In genomic region chr17:81062349-81062871, GRCm38 (mm10) we compare ENCODE assay signal across 13 mouse cellular contexts. TPM values are rescaled to one million over a fixed set of nuclear protein-coding genes. Genes with fewer than 3 reads are reported as not detected.
DNase-seq lines count a peak whose midpoint lies in the region; ATAC-seq and TF ChIP-seq lines count a peak whose summit lies in the region.
"Had no signal": no experiment of that assay in that cellular context is flagged by ENCODE, and none has a peak within 500 bp of the region (broad histone marks: within the 10 kb centered on the region; RNA-seq: fewer than 3 reads in every experiment).

No protein-coding gene starts in this region.

- no peak overlapping the region for H3K27ac ChIP-seq in midbrain, embryonic 11.5 days (ENCODE audit: low read depth, low read length)
- H3K27ac ChIP-seq: embryonic facial prominence, embryonic 12.5 days; hindbrain, embryonic 10.5 days; midbrain, embryonic 12.5 days had no signal

- H3K4me2 ChIP-seq in midbrain, embryonic 11.5 days: no peak overlapping the region
- H3K4me2 ChIP-seq: embryonic facial prominence, embryonic 12.5 days; midbrain, embryonic 12.5 days had no signal

- no peak overlapping the region for H3K9ac ChIP-seq in midbrain, embryonic 11.5 days (ENCODE audit: low read length)
- H3K9ac ChIP-seq: embryonic facial prominence, embryonic 12.5 days; midbrain, embryonic 12.5 days had no signal

- H3K4me3 ChIP-seq in lung, adult 2 months (replicated peaks; ENCODE audit: extremely low read depth, low read depth, low read length): no peak overlapping the region
- H3K4me3 ChIP-seq in midbrain, embryonic 11.5 days (ENCODE audit: low read depth, low read length): no peak overlapping the region
- H3K4me3 ChIP-seq: embryonic facial prominence, embryonic 12.5 days; hindbrain, embryonic 10.5 days; midbrain, embryonic 12.5 days had no signal

- H3K9me3 ChIP-seq in midbrain, embryonic 11.5 days (ENCODE audit: control insufficient read depth, low read length): no peaks in the 10 kb centered on the region; the same call in 1 of the 2 replicates
- H3K9me3 ChIP-seq: embryonic facial prominence, embryonic 12.5 days; midbrain, embryonic 12.5 days had no signal

- no peaks in the 10 kb centered on the region for H3K36me3 ChIP-seq in midbrain, embryonic 11.5 days (ENCODE audit: control insufficient read depth, insufficient read depth, low read length)
- H3K36me3 ChIP-seq: embryonic facial prominence, embryonic 12.5 days had no signal

- no peak for TF ChIP-seq CTCF in lung, adult 2 months (IDR thresholded peaks at IDR 0.05; ENCODE audit: insufficient read depth, low read length)

- H3K4me1 ChIP-seq in lung, adult 2 months (ENCODE audit: control insufficient read depth, insufficient read depth, low read length): peaks cover 5% of the 10 kb centered on the region
- no peaks in the 10 kb centered on the region for H3K4me1 ChIP-seq in midbrain, embryonic 11.5 days (ENCODE audit: control insufficient read depth, insufficient read depth, low read length)

- TF ChIP-seq POLR2A in lung, adult 2 months (IDR thresholded peaks at IDR 0.05; ENCODE audit: borderline replicate concordance, extremely low read depth, low read depth, low read length): no peak

- no peak for ATAC-seq in midbrain, embryonic 11.5 days (ENCODE audit: low FRiP score)

- H3K27me3 ChIP-seq in midbrain, embryonic 11.5 days (ENCODE audit: control insufficient read depth, insufficient read depth, low read length): no peaks in the 10 kb centered on the region
- H3K27me3 ChIP-seq: embryonic facial prominence, embryonic 12.5 days; midbrain, embryonic 12.5 days had no signal

- DNase-seq in adrenal gland, postnatal 14 days: peak; percentile 51
- DNase-seq in adrenal gland, adult 8-10 months: no peak
- peak; percentile 10 for DNase-seq in lung, postnatal 25 days (ENCODE audit: low spot score)
- DNase-seq in lung, adult 2 months: no peak
- DNase-seq in liver: peak; percentile 49
- DNase-seq in testis, postnatal 10 days (ENCODE audit: low spot score): peak; percentile 41
- DNase-seq in midbrain, embryonic 11.5 days (ENCODE audit: low spot score, missing footprints): no peak
- no peak for DNase-seq in frontal cortex, postnatal 36 days (ENCODE audit: low spot score in 2 of 2)
- DNase-seq: B cell, adult 2 months; cerebellum, adult 11 months had no signal

- 41% methylated on average over 6 of the region's 6 CpGs for WGBS in lung, adult 2 months
- WGBS in midbrain, embryonic 11.5 days: 78% methylated on average over 6 of the region's 6 CpGs

RNA-seq across cellular contexts. Expression of gene Thumpd2, which starts 2.5 kb away (rescaled TPM):
- 8.2 and 8.4 TPM in 2 replicates for total RNA-seq in adrenal gland, postnatal 14 days (2021)
- 10 to 100 TPM in 1 of 4 experiments, 1 to 10 TPM in 3; 6.9 to 10.7 (median 9.1) TPM for total RNA-seq in adrenal gland, adult 8-10 months (2022)
- polyA plus RNA-seq in lung, adult 2 months (2012; rRNA removed): 1.3 and 1.5 TPM in 2 replicates
- 13.9 and 14.4 TPM in 2 replicates for polyA plus RNA-seq in midbrain, embryonic 11.5 days (2014; fragmentation: Nextera tagmentation; extraction: Ambion mirVana)

Comparison
In these comparisons a context has a peak if more than half of its experiments do, and no peak if none do; other contexts are left out.
1. DNase-seq: peak in adrenal gland, postnatal 14 days (single experiment), lung, postnatal 25 days (single experiment), liver (single experiment) and testis, postnatal 10 days (single experiment); none in adrenal gland, adult 8-10 months (single experiment), lung, adult 2 months (single experiment), midbrain, embryonic 11.5 days (single experiment) and frontal cortex, postnatal 36 days (0 of 2).